Mouse (Mus musculus) forebrain, postnatal 0 days (tissue): ENCODE data around the gene Herpud1. TPM values are rescaled to one million over a fixed set of nuclear protein-coding genes. Genes with fewer than 3 reads are reported as not detected.

Source experiments
- ATAC-seq: fragments of 200-750 bp; cut with Nextera tagmentation; 2 replicates; pipeline ENCODE4 v1.8.0; 2017; ENCODE audit warnings: mild to moderate bottlenecking, moderate library complexity
- DNase-seq: peaks from one replicate; pipeline ENCODE4 v3.0.0-alpha.2; 2015
- H3K27ac ChIP-seq: fragments of 300-500 bp; sonication (generic); 2 replicates; pipeline ENCODE4 v1.5.1; 2014; ENCODE audit warnings: low read depth, mild to moderate bottlenecking, antibody characterized with exemption, low read length, moderate library complexity, mixed read lengths
- H3K27me3 ChIP-seq: fragments of 300-500 bp; sonication (generic); 2 replicates; pipeline ENCODE4 v1.6.1; 2014; ENCODE audit warnings: mild to moderate bottlenecking, low read length, mixed read lengths; ENCODE audit not compliant: insufficient read depth
- H3K36me3 ChIP-seq: fragments of 300-500 bp; sonication (generic); 2 replicates; pipeline ENCODE4 v1.6.1; 2014; ENCODE audit warnings: mild to moderate bottlenecking, moderate library complexity; ENCODE audit not compliant: insufficient read depth
- H3K4me1 ChIP-seq: fragments of 300-500 bp; sonication (generic); 2 replicates; pipeline ENCODE4 v1.6.1; 2014; ENCODE audit warnings: antibody characterized with exemption; ENCODE audit not compliant: insufficient read depth
- H3K4me2 ChIP-seq: fragments of 300-500 bp; sonication (generic); 2 replicates; pipeline ENCODE4 v1.6.1; 2014; ENCODE audit warnings: low read depth, mild to moderate bottlenecking, moderate library complexity
- H3K4me3 ChIP-seq: fragments of 300-500 bp; sonication (generic); 2 replicates; pipeline ENCODE4 v1.5.1; 2014; ENCODE audit warnings: low read depth, low read length, mixed read lengths
- H3K9ac ChIP-seq: fragments of 300-500 bp; sonication (generic); 2 replicates; pipeline ENCODE4 v1.6.1; 2014; ENCODE audit warnings: mild to moderate bottlenecking
- H3K9me3 ChIP-seq: fragments of 300-500 bp; sonication (generic); 2 replicates; pipeline ENCODE4 v1.6.1; 2016; ENCODE audit warnings: low read length
- CTCF ChIP-seq: sonication (generic); IDR thresholded peaks from 2 replicates; pipeline ENCODE4 v1.5.1; 2016; ENCODE audit warnings: antibody characterized with exemption, control low read depth, low read depth
- WGBS: fragments of 180-500 bp; shearing (Covaris S2); extraction: QIAGEN DNeasy Blood & Tissue Kit; methylation state at CpG from one replicate; pipeline ENCODE4 v1.1.7; 2014; 5-methylcytosine and 5-hydroxymethylcytosine counted together
- polyA plus RNA-seq: library from polyadenylated mRNA; unstranded; fragments of >200 nt; fragmentation: Nextera tagmentation; extraction: Ambion mirVana; gene quantifications from 2 replicates; pipeline ENCODE4 v1.2.1, GENCODE M21; 2015
- total RNA-seq: library from RNA; depleted of rRNA; stranded (reverse); fragments of >200 nt; gene quantifications from 2 replicates; pipeline ENCODE4 v1.2.3, GENCODE M21; 2014

The Herpud1 gene
- total and polyA plus RNA-seq, 2 experiments from 2014 or later, result 63.4 to 79.7 TPM

GRCm38 (mm10) chr8:94362607-94363239, 23.5 kb upstream of the Herpud1 start:
- Histone ChIP-seq H3K4me3 (no peak overlapping the region), H3K27me3 (no peaks in the 10 kb centered on the region), H3K9ac (no peak overlapping the region), H3K4me1 (no peaks in the 10 kb centered on the region), H3K4me2 (no peak overlapping the region), H3K27ac (no peak overlapping the region), H3K9me3 (no peaks in the 10 kb centered on the region), H3K36me3 (no peaks in the 10 kb centered on the region)
- WGBS, result 79% methylated on average over 7 of the region's 7 CpGs
- no peak for TF ChIP-seq CTCF
- ATAC-seq (no peak), DNase-seq (no peak)

GRCm38 (mm10) chr8:94363288-94363688, 22.9 kb upstream of the Herpud1 start:
- Histone ChIP-seq H3K9ac (no peak overlapping the region), H3K4me3 (no peak overlapping the region), H3K4me2 (no peak overlapping the region), H3K9me3 (no peaks in the 10 kb centered on the region), H3K4me1 (no peaks in the 10 kb centered on the region), H3K36me3 (no peaks in the 10 kb centered on the region), H3K27ac (no peak overlapping the region), H3K27me3 (no peaks in the 10 kb centered on the region)
- DNase-seq, result no peak
- no peak for TF ChIP-seq CTCF
- ATAC-seq, result peak; percentile 55; the same call in 1 of the 2 replicates
- WGBS, result 43% methylated on average over 4 of the region's 4 CpGs

- ATAC-seq (no peak), DNase-seq (no peak)
- no peaks in the 10 kb centered on the region for H3K27me3 ChIP-seq
- no peak overlapping the region for H3K9ac ChIP-seq
- no peaks in the 10 kb centered on the region for H3K4me1 ChIP-seq
- no peak overlapping the region for H3K4me2 ChIP-seq
- H3K4me3 ChIP-seq, result no peak overlapping the region
- 83% methylated on average over 2 of the region's 2 CpGs for WGBS
- no peak for TF ChIP-seq CTCF
- no peak overlapping the region for H3K27ac ChIP-seq
- no peaks in the 10 kb centered on the region for H3K36me3 ChIP-seq
- no peaks in the 10 kb centered on the region for H3K9me3 ChIP-seq
These were observed 22.3 kb upstream of the Herpud1 start for GRCm38 (mm10) chr8:94363906-94364305.

GRCm38 (mm10) chr8:94364686-94365312, 21.4 kb upstream of the Herpud1 start:
- no peaks in the 10 kb centered on the region for H3K9me3 ChIP-seq
- no peak overlapping the region for H3K4me3 ChIP-seq
- no peak overlapping the region for H3K27ac ChIP-seq
- no peaks in the 10 kb centered on the region for H3K27me3 ChIP-seq
- no peaks in the 10 kb centered on the region for H3K4me1 ChIP-seq
- no peak overlapping the region for H3K4me2 ChIP-seq
- no peaks in the 10 kb centered on the region for H3K36me3 ChIP-seq
- DNase-seq (no peak), ATAC-seq (no peak)
- whole genome bisulfite sequencing, result 91% methylated on average over 6 of the region's 6 CpGs
- H3K9ac ChIP-seq, result no peak overlapping the region
- TF ChIP-seq CTCF, result no peak

- Histone ChIP-seq H3K4me1 (no peaks in the 10 kb centered on the region), H3K36me3 (no peaks in the 10 kb centered on the region), H3K9me3 (no peaks in the 10 kb centered on the region), H3K27me3 (no peaks in the 10 kb centered on the region), H3K4me3 (no peak overlapping the region), H3K9ac (no peak overlapping the region), H3K4me2 (no peak overlapping the region), H3K27ac (no peak overlapping the region)
- TF ChIP-seq CTCF, result no peak
- DNase-seq, result no peak
- ATAC-seq, result no peak
- WGBS, result 89% methylated on average over 9 of the region's 9 CpGs
These were observed 20.7 kb upstream of the Herpud1 start for GRCm38 (mm10) chr8:94365410-94365981.

- Histone ChIP-seq H3K4me1 (no peaks in the 10 kb centered on the region), H3K36me3 (no peaks in the 10 kb centered on the region), H3K9me3 (no peaks in the 10 kb centered on the region), H3K27me3 (no peaks in the 10 kb centered on the region), H3K9ac (no peak overlapping the region), H3K27ac (no peak overlapping the region), H3K4me3 (no peak overlapping the region), H3K4me2 (no peak overlapping the region)
- WGBS, result 81% methylated on average over 5 of the region's 5 CpGs
- DNase-seq (no peak), ATAC-seq (no peak)
- TF ChIP-seq CTCF, result no peak
These were observed 15.4 kb upstream of the Herpud1 start for GRCm38 (mm10) chr8:94370839-94371238.

GRCm38 (mm10) chr8:94372955-94373599, 13.2 kb upstream of the Herpud1 start:
- no peak overlapping the region for H3K4me3 ChIP-seq
- TF ChIP-seq CTCF, result no peak
- H3K36me3 ChIP-seq, result no peaks in the 10 kb centered on the region
- WGBS, result 84% methylated on average over 6 of the region's 6 CpGs
- no peaks in the 10 kb centered on the region for H3K9me3 ChIP-seq
- DNase-seq, result no peak
- no peak overlapping the region for H3K27ac ChIP-seq
- no peak for ATAC-seq
- no peaks in the 10 kb centered on the region for H3K27me3 ChIP-seq
- H3K4me1 ChIP-seq, result no peaks in the 10 kb centered on the region
- H3K4me2 ChIP-seq, result no peak overlapping the region
- H3K9ac ChIP-seq, result no peak overlapping the region
